Mouse (Mus musculus) ES-E14 (cell line): ENCODE measurements around the gene Acsl1. TPM values are rescaled to one million over a fixed set of nuclear protein-coding genes. Genes with fewer than 3 reads are reported as not detected.

Experiments
- DNase-seq: peaks from one replicate; pipeline ENCODE4 v3.0.0-alpha.2; 2013; ENCODE audit warnings: low read depth, low spot score
- H3K27ac ChIP-seq: 2 replicates; pipeline ENCODE4 v1.5.1; 2012; ENCODE audit warnings: low read depth, mild to moderate bottlenecking, low read length, moderate library complexity, mixed read lengths; ENCODE audit not compliant: poor library complexity, insufficient read depth, severe bottlenecking
- H3K36me3 ChIP-seq: 2 replicates; pipeline ENCODE4 v1.6.1; 2012; ENCODE audit warnings: mild to moderate bottlenecking, low read length, moderate library complexity, mixed read lengths; ENCODE audit not compliant: control insufficient read depth, poor library complexity, insufficient read depth, severe bottlenecking
- H3K4me1 ChIP-seq, 2 experiments: fragments of 150-350 bp in 1 of 2; sonication (generic) in 1 of 2; 2 replicates each; pipeline ENCODE4 v1.6.1; 2012; ENCODE audit warnings: low read length in 2 of 2, mild to moderate bottlenecking in 1 of 2, mixed read lengths in 1 of 2; ENCODE audit not compliant: control insufficient read depth in 2 of 2, insufficient read depth in 2 of 2, poor library complexity in 1 of 2
- H3K4me3 ChIP-seq, 2 experiments: fragments of 150-350 bp in 1 of 2; sonication (generic) in 1 of 2; 2 replicates each; pipeline ENCODE4 v1.5.1; 2012; ENCODE audit warnings: low read length in 2 of 2, low read depth in 1 of 2, mild to moderate bottlenecking in 1 of 2, mixed read lengths in 1 of 2; ENCODE audit not compliant: insufficient read depth in 1 of 2, poor library complexity in 1 of 2, severe bottlenecking in 1 of 2
- H3K9ac ChIP-seq: 2 replicates; pipeline ENCODE4 v1.6.1; 2012; ENCODE audit warnings: low read depth, mild to moderate bottlenecking, low read length, mixed read lengths; ENCODE audit not compliant: poor library complexity, insufficient read depth, severe bottlenecking
- H3K9me3 ChIP-seq: fragments of 150-350 bp; sonication (generic); 2 replicates; pipeline ENCODE4 v1.6.1; 2012; ENCODE audit warnings: low read depth, mild to moderate bottlenecking, low read length; ENCODE audit not compliant: control insufficient read depth, insufficient read depth
- CHD2 ChIP-seq: IDR thresholded peaks from 2 replicates; pipeline ENCODE4 v1.6.1; 2014; ENCODE audit warnings: mild to moderate bottlenecking, low read depth, low read length, inconsistent platforms
- HCFC1 ChIP-seq: IDR thresholded peaks from 2 replicates; pipeline ENCODE4 v1.6.1; 2012; ENCODE audit warnings: low read length, inconsistent platforms, borderline replicate concordance; ENCODE audit not compliant: insufficient read depth
- MAFK ChIP-seq: IDR thresholded peaks from 2 replicates; pipeline ENCODE4 v1.6.1; 2014; ENCODE audit warnings: mild to moderate bottlenecking, low read depth, low read length, inconsistent platforms; ENCODE audit not compliant: insufficient read depth
- ZC3H11A ChIP-seq: IDR thresholded peaks from 2 replicates; pipeline ENCODE4 v1.6.1; 2012; ENCODE audit warnings: low read depth, mild to moderate bottlenecking, inconsistent platforms, low read length, borderline replicate concordance
- ZNF384 ChIP-seq: IDR thresholded peaks from 2 replicates; pipeline ENCODE4 v1.6.1; 2012; ENCODE audit warnings: low read depth, low read length, inconsistent platforms
- in situ Hi-C, 2 experiments: fragments of 600-800 bp; cut with MboI; formaldehyde crosslinking; loops; one replicate each; pipeline ENCODE4 v1.15.1; 2025; ENCODE audit warnings: low sequenced_read_pairs in 2 of 2, inconsistent platforms in 1 of 2; ENCODE audit not compliant: unreplicated experiment in 2 of 2
- total RNA-seq: library from RNA; depleted of rRNA; stranded (reverse); fragments of 300-350 nt; gene quantifications from 2 replicates; pipeline ENCODE4 v1.2.3, GENCODE M21; 2012

Acsl1 gene
- total RNA-seq, 1 experiment: 17.4 TPM

DNA sequence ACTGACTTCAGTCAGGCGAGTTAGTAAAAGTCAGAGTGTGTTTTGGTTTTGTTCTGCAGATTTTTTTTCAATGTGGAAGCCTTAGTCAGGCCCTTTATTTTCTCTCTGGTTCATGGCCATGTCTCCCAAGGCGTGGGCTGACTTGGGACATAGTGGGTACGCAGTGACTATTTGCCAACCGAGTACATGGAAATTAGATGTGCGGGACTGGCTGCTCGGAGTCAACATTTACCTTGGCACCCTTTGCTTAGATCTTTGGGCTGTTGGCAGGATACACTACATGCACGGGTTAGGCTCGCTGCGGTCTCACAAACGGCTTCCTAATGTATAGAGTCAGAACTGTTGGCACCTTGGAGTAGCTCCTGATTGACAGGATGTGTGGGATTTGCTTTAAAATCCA lies 7.9 kb downstream of the Acsl1 start:
- no peaks in the 10 kb centered on the region for H3K9me3 ChIP-seq
- no peak for DNase-seq
- no peak for TF ChIP-seq MAFK
- no peak for TF ChIP-seq ZC3H11A
- TF ChIP-seq CHD2: no peak
- no peak for TF ChIP-seq ZNF384
- no peak for TF ChIP-seq HCFC1
- peaks cover 3 to 4% of the 10 kb centered on the region in 2 experiments; a peak in 3 of 4 replicates for H3K4me1 ChIP-seq
- in situ Hi-C loops: no loop called here
- H3K27ac ChIP-seq: no peak overlapping the region
- H3K4me3 ChIP-seq: no peak overlapping the region
- H3K9ac ChIP-seq: no peak overlapping the region
- no peaks in the 10 kb centered on the region; the same call in 1 of the 2 replicates for H3K36me3 ChIP-seq

DNA sequence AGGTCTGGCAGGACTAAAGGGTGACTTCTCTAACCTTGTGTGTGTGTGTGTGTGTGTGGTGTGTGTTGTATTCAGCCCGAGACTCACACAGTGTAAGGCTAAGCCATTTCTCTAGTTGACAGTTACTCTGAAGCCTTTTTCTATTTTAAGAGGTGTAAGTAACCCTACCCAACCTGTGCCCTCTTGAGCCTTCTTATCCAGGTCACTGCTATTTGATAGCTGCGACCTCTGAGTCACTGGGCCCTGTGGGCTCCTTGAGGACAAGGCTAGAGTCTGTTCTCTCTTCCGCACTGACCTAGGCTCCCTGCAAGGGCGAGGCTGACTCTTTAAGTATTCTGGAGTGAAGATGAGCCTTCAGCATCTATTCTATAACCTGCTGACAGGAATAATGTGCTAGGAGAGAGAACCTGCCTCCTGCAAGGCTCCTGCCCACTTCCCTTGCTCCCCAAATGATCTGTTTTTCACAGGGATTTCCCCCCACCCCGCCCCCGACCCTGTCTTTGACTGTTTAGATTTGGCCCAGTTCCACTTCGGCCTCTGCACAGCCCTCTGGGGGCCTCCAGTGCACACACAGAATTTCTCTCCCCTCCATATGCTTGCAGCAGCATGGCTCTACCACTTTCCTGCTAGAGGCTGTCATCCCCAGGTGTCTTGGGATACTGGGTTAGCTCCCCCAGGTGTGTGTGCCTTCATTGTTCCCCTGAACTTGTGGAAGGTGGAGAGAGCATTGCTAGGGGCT lies 9.1 kb downstream of the Acsl1 start:
- Histone ChIP-seq H3K4me3 (no peak overlapping the region), H3K27ac (no peak overlapping the region), H3K36me3 (no peaks in the 10 kb centered on the region; the same call in 1 of the 2 replicates), H3K4me1 (peaks cover 4 to 13% of the 10 kb centered on the region in 2 experiments; a peak in 3 of 4 replicates), H3K9ac (no peak overlapping the region), H3K9me3 (no peaks in the 10 kb centered on the region)
- no peak for DNase-seq
- TF ChIP-seq ZNF384 (no peak), MAFK (no peak), CHD2 (no peak)
- in situ Hi-C loops: no loop called here

DNA sequence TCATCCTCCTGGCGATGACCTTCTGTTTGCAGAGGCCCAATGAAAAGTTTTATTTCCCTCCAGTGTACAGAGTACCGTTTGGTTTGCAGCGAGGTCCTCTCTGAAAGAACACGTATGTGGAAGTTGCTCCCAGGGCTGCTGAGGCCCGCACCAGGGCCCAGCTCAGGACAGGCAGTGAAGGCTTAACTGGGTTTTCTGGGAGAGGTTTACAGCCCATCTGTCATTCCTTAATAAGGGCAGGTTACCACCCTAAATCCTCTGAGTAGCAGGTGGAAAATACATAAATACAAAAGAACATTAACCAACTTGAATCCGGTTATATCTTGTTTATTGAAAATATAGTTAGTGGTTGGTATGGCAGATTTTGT lies 9.7 kb downstream of the Acsl1 start:
- H3K4me1 ChIP-seq: peaks cover 4 to 13% of the 10 kb centered on the region in 2 experiments; a peak in 3 of 4 replicates
- no peaks in the 10 kb centered on the region for H3K9me3 ChIP-seq
- H3K9ac ChIP-seq: no peak overlapping the region
- no peak overlapping the region for H3K4me3 ChIP-seq
- DNase-seq: no peak
- in situ Hi-C loops: no loop called here
- TF ChIP-seq CHD2: no peak
- no peak for TF ChIP-seq ZNF384
- TF ChIP-seq MAFK: no peak
- TF ChIP-seq HCFC1: no peak
- TF ChIP-seq ZC3H11A: no peak
- H3K27ac ChIP-seq: no peak overlapping the region
- H3K36me3 ChIP-seq: no peaks in the 10 kb centered on the region; the same call in 1 of the 2 replicates

DNA sequence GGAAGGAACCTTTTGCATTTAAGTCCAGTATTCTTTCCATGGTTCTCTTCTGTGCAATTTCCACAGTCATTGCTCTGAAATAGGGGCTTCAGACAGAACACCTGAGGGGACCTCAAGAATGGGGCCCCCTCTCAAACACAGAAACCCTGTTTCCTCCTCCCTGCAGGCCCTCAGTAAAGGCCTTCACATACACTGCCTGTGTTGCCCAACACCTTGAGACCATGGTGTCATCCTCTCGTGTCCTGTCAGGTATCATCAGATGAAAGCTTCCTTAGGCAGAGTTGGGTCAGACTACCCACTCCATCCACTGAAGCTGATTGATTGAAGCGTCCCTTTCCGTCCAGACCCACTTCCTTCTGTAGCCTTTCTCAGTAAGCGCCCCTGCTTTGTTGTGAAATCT lies 11.9 kb downstream of the Acsl1 start:
- in situ Hi-C loops: no loop called here
- Histone ChIP-seq H3K9me3 (no peaks in the 10 kb centered on the region), H3K27ac (no peak overlapping the region), H3K4me1 (peaks cover 4 to 13% of the 10 kb centered on the region in 2 experiments; a peak in 3 of 4 replicates), H3K36me3 (no peaks in the 10 kb centered on the region), H3K4me3 (no peak overlapping the region), H3K9ac (no peak overlapping the region)
- TF ChIP-seq ZC3H11A (no peak), HCFC1 (no peak), MAFK (no peak), ZNF384 (no peak), CHD2 (no peak)
- no peak for DNase-seq

DNA sequence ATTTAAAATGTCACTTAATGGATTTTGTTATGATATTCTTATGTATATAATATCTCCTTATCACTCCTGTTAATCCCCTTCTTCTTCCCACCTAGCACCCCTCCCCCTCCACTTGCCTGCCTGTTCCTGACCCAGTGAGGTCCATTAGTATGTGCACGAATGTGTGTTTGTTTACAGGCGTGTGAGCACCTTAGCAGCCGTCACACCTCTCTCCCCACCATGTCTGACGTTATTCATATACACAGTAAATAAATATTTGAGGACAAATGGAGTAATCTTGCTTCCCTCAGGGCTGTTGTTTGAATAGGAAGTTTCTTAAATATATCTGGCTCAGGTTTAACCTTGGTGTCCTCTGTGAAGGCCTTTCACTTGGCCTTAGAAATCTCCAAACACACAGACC lies 12.4 kb downstream of the Acsl1 start:
- Histone ChIP-seq H3K27ac (no peak overlapping the region), H3K4me3 (no peak overlapping the region), H3K9ac (no peak overlapping the region), H3K36me3 (no peaks in the 10 kb centered on the region), H3K9me3 (no peaks in the 10 kb centered on the region), H3K4me1 (peaks cover 4 to 15% of the 10 kb centered on the region in 2 experiments; a peak in 3 of 4 replicates)
- no peak for DNase-seq
- in situ Hi-C loops: no loop called here
- TF ChIP-seq CHD2 (no peak), ZNF384 (no peak), HCFC1 (no peak), ZC3H11A (no peak), MAFK (no peak)
